Mouse (Mus musculus): Measurements from ENCODE around the gene Clmp.
"Not testable (repeated sequence)": the region's sequence is repeated elsewhere in the genome, so short reads cannot be mapped to it uniquely, and the experiment has no call there.

Gene Clmp

DNA sequence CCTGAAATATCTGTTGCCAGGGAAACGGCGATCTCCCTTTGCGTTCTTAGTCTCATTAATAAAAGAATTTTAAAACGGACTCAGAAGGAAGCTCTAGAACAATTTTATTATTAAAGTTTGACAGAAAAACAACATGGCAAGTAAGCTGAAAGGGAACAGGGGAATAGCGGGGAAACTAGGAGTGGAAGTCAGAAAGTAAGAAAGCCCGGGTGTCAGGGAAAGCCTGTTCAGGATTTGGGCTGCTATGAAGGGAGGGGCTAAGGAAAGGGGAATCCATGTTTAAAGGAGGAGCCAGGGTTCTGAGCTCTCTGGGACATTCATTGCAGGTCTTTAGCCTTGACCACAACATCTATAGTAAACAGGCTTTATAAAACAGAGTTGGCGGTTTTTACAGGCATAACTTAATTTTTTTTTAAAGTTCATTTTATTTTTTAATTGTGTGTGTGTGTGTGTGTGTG lies 45.9 kb downstream of the Clmp start:
- DNase-seq = no peak

DNA sequence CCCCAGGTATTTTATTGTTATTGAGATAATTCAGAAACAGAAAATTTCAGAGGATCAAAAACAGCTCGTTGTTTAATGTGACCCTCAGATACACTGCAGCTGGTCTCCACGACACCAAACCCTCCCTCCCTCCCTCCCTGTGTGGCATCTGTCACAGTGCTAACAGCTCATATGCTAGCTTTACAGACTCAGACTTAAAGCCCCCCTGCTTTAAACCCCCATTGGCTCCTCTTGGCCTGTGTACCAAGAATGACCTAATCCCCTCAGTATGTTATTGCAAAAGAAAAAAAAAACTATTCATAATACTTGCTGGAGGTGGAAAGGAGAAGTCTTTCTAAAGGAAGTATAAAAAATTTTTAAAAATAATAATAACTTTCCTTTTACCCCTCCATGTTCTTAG lies 46.5 kb downstream of the Clmp start:
- DNase-seq = no peak

DNA sequence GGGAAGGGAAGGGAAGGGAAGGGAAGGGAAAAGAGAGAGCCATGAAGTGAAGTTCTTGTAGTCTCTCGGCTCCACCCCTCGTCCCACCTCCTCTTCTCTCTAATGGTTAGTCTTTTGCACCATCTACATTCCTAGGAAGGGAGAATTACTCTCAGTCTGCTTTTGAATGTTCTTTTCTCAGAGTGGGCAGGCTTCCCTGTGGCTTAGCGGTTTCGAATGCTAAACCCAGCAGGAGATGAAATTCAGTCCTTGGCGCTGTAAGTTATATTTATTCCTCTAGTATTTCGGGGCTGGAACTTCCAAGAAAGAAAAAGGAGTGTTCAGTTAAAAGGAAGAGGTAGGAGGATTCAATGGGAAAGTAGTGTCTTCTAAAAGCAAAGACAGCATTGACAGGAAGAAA lies 51.4 kb downstream of the Clmp start:
- DNase-seq = no peak

DNA sequence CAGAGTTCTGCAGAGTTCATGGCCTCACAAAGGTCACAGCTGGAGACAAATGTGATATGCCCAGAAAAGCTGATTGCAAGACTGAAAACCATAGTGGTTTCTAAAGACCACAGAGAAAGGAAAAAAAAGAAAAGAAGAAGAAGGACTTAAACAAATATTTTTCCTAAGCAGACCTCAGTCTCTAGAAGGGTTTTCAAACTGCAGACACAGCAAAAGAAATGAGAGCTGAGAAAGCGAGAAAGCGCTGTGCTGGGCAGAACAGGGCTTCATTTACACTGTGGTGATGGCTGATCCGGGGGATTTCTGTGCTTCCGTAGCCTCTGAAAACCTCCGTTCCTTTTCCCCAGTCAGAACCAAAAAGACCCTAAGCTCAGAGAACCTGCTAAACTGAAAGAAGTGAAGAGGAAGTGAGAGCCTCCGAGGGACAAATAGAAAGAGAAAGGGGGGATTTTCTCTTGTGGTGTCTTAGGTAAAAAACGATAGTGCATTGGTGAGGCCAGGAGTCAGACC lies 57.8 kb downstream of the Clmp start:
- no peak for DNase-seq

DNA sequence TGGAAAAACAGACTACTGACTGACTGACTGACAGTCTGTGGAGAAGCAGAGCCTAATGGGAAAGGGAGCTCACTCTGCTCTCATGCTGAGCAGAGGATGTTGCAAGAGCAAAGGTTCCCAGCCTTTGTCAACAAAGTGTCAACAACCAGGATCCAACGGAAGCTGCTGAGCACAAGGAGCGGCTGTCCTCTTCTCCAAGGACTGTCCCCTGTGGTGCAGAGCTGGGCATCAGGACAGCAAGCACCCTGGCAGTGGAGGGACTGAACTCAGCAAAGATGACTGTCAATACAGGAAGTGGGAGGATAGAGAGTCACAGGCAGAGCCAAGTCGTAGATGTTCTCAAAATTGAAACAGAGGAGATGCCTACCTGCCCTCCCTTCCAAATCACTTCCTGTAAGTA lies 58.5 kb downstream of the Clmp start:
- DNase-seq = peak; percentile 35 to 62

DNA sequence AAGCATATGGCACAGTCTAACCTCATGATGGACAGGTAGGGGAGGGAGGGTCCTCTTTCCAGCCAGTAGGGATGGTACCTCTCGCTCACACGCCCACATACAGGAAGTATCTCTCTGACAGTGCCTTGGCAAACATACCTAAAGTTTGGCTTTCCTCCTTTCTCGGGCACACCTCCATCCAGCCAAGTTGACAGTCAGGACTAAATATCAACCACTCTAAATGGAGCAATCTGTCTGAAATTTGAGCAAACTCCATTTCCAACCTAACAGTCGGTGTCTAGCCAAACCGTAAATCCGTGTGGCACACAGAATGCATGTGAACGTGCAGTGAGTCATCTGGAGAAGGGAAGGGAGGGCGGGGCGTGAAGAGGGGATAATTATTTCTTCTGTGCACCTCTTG lies 61.0 kb downstream of the Clmp start:
- DNase-seq = no peak

DNA sequence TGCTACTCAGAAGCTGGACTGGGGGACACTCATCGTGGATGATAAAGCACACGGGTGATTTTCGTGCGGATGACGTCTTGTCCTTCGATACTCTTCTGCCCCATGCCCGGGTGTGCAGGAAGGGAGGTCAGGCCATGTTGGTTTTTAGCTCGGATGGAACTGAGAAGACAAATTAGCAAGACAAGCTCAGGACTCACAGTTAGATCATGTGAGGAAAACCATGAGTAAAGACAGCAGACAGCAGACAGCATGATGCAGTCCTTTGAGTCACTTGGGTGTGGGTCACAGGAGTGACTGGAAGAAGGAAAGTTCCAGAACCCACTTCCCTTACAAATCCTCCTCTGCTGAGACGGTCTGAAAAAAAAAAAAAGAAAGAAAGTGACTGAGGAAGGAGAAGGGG lies 61.5 kb downstream of the Clmp start:
- no peak for DNase-seq

DNA sequence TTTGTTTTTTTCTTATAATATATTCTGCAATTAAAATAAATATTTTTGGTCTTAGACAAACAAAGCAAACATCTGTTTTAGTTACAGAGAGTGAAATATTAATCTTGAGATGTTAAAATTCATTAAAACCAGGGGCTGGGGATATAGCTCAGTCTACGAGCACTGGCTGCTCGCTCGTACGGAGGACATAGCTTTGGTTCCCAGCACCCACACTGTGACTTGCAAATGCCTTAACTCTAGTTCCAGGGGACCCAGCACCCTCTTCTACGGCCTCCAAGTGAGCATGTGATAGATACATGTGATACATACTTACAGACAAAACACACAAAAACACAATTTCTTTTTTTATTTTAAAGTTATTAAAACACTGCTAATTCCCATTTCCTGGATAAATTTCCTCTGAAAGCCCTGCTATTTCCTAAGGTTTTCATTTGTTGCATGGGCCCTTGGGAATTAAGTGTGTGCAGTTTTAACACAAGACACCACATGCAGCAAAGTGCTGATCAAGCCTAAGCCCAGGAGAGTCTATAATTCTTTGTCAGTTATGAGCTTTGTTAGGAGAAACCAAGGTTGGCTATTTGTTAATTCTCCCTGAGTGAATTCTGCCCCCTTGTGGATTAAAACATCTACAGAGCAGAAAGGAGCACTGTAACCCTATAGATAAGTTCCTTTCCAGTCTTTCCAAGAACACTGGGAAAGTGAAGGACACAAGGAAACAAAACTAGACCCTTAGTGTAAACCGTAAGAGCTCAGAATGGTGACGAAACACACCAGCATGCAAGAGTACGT lies 64.3 kb downstream of the Clmp start:
- DNase-seq = peak in 1 of 2 experiments; percentile 36

DNA sequence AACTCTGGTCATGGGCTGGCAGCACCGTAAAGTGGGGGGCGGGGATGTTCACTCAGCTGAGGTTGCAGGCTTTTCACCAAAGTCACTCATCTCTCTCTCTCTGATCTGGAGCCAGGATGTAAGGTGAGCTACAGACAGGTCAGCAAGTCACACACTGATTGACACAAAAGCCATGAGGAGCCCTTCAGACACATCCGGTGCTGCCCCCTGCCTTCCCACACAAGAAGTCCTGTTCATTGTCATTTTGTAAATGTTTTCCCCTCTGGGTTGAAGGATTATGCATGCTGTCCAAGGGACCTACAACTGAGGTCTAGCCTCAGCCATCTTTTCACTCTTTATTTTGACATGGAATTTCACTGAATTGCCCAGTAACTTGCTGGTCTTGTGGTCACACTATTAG lies 66.0 kb downstream of the Clmp start:
- DNase-seq = no peak

DNA sequence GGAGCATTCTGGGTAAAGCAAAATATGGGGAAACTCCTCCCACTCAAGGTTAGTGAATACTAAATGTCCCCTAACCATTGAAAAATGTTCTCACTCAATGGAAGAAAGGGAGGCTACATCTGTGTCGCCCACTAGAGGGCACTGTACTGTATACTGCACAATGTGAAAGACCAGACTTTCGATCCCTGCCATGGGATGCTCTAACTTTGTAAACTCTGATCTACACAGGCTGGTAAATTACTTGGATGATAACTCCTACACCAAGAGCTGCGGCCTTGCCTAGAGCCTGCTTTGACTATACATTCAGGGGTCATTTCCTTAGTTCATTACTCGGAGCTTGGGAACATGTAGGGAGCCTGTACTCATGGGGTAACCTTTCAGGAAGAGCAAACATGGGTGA lies 70.6 kb downstream of the Clmp start:
- peak in 1 of 2 experiments; percentile 66 for DNase-seq

DNA sequence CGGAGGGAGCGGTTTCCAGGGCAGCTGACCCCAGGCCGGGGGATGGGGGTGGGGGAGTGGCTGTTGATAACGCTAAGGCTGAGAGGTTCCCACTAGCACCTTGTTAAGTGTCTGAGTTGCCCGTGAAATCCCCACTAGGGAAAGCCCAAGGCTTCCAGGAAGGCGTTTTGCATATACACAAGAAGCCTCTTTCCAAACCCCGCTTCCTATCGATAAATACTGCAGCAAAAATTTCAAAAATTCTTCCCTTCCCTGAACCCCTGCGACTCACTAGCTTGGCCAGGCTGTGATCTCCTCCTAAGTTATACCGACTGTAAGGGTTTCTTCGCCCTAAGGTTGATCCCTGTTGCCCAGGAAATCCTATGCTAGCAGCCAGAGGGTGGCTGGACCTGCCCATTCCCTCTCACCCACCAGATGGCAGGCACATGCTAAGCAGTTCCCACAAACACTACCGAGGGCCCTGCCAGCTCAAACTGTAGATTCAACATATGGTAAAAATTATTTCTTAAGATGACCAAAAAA lies 71.4 kb downstream of the Clmp start:
- DNase-seq = peak; percentile 69 to 70

DNA sequence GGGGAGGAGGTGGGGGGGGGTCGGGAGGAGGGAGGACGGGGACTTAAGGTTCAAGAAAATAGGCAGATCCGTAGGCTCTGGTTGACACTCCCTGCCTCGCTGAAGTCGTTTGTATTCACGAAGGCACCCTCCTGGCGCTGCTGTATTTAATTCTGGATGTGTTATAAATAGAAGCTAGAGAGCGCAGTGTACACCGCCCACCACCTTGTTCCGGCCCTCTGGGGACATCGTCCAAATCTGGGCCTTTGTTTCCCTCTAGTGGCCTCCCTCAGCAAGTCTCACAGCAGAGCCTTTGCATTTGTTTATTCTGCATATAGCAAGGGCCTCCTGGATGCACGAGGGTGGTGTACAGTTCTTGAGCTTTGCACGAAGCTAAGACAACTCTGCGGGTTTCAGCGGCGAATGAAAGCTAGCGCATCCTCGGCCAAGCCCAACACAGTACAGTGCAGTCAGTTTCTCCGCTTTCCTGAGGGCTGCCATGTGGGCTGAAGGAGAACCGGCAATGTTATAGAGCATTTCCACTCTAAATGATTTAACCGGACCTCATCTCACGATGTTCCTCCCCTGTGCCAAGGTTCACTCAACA lies 72.0 kb downstream of the Clmp start:
- peak; percentile 83 to 84 for DNase-seq

DNA sequence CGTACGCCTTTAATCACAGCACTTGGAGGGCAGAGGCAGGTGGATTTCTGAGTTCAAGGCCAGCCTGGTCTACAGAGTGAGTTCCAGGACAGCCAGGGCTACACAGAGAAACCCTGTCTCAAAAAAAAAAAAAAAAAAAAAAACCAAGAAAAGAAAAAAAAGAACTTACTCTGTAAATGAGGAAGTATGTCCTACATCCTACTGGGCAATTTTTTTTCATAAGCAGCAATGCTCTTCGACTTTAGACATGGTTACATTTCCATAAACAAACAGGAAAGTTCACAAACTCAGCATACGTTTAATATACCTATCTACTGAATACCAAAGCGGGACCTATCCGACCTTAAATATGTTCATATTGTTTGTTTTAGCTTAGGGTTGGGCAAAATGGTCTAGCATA lies 76.6 kb downstream of the Clmp start:
- DNase-seq = no peak

DNA sequence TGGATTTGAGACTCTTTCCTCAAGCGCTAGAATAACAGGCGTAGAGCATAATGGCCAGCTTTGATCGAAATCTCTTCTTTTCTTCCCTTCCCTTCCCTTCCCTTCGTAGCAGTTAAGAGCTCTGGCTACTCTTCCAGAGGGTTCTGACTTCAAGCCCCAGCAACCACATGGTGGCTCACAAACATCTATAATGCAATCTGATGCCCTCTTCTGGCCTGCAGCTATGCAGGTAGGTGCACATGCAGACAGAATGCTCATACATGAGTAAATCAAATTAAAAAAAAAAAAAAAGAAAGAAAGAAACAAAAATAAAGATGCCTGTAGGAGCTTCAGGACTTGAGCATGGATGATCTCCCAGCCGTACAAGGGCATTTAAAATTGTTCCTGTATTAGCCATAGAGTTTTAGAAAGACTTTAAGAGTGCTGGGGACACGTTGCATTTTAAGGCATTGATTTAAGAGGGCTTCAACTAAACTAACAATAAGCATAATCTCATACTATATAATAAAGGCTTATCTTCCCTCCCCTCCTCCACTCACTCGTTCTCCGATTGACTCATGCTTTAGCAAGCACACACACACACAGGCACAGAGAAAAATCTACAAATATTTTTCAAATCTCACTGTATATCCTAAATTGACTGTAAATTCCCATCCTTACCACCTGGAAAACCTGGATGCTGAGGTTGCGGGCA lies 79.3 kb downstream of the Clmp start:
- no peak for DNase-seq

DNA sequence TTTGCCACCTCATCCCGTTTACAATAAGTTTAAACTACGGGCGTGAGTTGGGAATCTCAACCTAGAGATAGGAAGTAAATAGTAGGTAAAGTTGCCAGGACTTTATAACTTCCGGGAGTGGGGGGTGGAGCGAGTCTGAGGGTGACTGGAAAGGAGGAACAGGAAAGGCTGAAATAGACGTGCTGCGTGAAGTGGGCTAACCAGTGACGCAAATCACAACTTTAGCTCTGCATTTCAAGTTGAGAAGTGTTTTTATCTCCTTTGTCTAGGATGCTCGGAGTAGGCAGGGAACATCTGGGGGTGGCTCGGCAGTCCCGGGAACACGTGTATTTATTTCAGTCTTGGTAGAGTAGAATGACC lies 79.8 kb downstream of the Clmp start:
- peak; percentile 49 to 69 for DNase-seq

DNA sequence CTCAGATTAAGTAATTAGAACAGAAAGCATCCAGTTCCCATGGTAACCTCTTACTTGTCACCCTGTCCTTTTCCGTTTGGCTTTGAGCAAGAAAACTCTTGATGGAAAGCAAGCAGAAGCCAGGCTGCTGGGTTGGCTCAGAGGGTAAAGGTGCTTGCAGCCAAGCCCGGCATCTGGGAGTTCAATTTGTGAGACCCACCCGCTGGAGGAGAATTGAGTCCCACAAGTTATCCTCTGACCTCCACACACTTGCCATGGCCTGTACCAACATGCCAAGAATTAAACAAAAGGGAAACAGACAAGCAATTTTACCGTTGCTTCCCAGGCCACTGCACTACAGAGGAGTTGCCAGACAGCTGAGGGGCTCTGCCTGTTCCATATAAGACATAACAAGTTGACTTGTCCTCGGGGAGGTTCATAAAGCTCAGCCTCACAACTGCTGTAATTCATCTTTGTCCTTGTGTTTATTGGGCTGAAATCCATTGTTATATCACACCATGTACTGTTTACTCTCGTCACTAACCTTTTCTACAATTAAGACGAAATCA lies 80.4 kb downstream of the Clmp start:
- DNase-seq = no peak

DNA sequence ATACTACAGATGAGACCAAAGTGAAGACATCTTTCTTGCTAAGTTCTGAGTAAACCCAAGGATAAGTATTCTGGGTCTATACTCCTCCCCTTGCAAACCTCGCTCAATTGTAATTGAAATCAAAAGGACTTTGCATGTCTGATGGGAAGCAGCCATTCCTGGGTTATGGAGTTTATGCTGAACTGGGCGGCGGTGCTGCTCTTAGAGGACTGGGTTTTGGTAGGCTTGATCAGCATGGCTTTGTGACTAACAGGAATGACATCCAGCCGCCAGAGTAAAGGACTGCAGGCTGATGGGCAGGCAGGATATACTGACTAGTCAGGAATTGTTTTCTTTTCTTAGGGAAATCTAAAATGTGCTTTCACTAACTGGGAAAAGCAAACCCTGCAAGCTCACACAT lies 82.2 kb downstream of the Clmp start:
- DNase-seq = no peak

DNA sequence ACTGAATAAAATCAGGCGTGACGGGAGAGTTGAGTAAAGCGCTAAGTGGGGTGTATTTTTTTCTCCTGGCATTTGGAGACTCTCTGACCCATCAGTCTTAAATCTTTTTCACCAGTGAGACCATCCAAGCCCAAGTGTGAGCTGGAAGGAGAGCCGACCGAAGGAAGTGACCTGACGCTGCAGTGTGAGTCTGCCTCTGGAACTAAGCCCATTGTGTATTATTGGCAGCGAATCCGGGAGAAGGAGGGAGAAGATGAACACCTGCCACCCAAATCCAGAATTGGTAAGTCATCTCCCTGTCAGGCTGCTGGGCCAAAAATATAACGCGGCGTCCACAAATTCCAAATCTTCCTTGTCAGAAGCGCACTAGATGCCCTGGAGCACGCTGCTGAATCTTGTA lies 86.5 kb downstream of the Clmp start:
- DNase-seq = no peak

DNA sequence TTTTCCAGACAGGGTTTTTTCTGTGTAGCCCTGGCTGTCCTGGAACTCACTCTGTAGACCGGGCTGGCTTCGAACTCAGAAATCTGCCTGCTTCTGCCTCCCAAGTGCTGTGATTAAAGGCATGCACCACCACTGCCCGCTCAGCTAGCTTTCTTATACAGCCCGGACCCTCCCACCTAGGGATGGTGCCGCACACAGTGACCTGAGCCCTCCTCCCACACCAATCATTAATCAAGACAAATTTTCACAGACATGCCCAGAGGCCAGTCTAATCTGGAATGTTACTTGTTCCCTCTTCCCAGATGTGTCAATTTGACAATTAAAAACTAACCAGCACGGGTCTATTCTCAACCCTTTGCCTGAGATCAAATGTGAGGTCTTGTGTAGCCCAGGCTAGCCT lies 87.4 kb downstream of the Clmp start:
- not testable (repeated sequence) for DNase-seq

DNA sequence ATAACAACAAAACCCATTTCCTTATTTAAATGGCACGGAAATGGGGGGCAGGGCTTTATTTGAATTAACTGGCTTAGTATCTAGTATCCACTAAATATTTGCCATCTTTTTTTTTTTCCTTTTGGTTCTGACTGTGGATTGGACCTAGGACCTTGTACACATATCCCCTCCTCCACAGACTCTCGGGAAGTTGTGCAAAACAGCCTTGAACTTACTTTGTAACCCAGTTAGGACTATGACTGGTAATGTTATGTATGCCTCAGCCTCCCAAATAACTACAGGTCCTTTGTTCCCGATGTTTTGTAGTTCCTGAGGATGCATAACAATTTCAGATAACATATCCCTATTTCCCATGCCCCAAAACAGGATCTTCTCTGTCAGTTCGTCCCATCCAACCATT lies 88.1 kb downstream of the Clmp start:
- DNase-seq = no peak

DNA sequence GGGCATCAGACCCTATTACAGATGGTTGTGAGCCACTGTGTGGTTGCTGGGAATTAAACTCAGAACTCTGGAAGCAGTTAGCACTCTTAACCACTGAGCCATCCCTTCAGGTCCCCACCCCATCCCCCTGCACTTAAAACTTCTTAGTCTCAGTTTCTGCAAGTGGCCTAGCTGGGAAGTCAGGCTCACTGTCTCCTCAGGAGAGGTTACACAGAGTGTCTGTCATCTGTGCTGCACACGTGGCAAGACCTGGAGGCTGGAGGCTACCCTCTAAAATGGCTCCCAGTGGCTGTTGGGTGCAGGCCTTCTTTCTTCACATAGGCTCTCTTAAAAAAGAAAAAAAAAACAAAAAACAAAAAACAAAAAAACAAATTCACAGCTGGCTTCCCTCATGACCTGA lies 90.3 kb downstream of the Clmp start:
- no peak for DNase-seq

DNA sequence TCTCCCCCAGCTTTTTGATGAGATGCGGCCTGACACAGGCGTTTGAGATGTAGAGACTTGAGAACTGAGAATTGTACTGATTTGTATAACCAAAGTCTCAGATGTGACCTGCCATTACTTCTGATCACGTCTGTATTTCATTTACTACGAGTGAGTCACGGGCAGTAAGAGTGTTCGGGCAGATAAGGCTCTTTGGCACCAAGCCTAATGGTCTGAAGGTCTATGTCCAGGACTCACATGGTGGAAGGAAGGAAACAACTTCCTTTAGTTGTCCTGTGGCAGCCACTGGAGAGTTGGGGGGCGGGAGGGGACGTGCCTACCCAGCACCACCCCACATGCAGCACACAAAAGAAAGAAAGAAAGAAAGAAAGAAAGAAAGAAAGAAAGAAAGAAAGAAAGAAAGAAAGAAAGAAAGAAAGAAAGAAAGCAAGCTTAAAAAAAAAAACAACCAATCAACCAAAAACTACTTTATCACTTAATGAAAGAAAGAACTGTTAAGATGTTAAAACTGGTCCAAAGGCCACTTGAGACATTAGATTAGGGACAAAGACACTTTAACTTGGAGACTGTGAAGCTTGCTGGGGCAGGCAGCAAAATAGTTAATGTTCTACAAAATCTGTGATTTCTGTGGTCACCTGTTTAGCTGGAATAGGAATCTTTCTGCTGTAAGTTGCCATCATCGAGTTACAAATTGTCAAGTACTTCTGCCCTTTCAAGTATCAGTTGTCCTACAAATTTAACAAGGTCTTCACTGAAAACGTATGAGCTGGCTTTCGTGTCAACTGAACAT lies 90.9 kb downstream of the Clmp start:
- DNase-seq = peak; percentile 48 to 66

DNA sequence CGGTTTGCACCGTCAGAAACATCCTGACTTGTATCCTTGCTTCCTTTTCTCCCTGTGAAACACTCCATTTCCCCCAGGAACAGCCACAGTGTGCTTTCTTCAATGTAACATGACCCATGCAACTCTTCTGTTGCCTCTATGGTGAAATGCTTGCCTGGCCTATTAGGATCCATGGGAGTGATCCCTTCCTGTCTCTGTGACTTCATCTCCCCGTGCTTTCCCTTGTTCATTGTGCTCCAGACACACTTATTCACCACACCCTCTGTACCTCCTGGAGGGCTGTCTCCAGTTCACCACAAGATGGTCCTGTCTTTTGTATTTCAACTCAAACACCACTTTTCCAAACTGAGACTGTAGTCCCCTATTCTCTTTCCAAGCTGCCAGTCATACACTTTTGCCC lies 94.3 kb downstream of the Clmp start:
- DNase-seq = no peak

All from lung, postnatal 4 days (tissue).